Mouse (Mus musculus) testis, adult 2 months (tissue): ENCODE measurements around the gene Gba2. TPM values are rescaled to one million over a fixed set of nuclear protein-coding genes. Genes with fewer than 3 reads are reported as not detected.

ENCODE experiments used
- H3K27ac ChIP-seq: fragments of 200-500 bp; 2 replicates; pipeline ENCODE4 v1.5.1; 2012; ENCODE audit warnings: low read depth, low read length; ENCODE audit not compliant: control insufficient read depth, insufficient read depth
- H3K27me3 ChIP-seq: fragments of 200-500 bp; 2 replicates; pipeline ENCODE4 v1.6.1; 2012; ENCODE audit warnings: mild to moderate bottlenecking, low read length, moderate library complexity; ENCODE audit not compliant: control insufficient read depth, insufficient read depth
- H3K36me3 ChIP-seq: fragments of 200-500 bp; 2 replicates; pipeline ENCODE4 v1.6.1; 2012; ENCODE audit warnings: mild to moderate bottlenecking, low read length; ENCODE audit not compliant: control insufficient read depth, insufficient read depth
- H3K4me1 ChIP-seq: fragments of 200-500 bp; 2 replicates; pipeline ENCODE4 v1.6.1; 2012; ENCODE audit warnings: low read length; ENCODE audit not compliant: control insufficient read depth, insufficient read depth
- H3K4me3 ChIP-seq: fragments of 200-500 bp; 2 replicates; pipeline ENCODE4 v1.5.1; 2012; ENCODE audit warnings: low read depth, mild to moderate bottlenecking, low read length, moderate library complexity, mixed read lengths; ENCODE audit not compliant: control insufficient read depth
- CTCF ChIP-seq: fragments of 200-500 bp; IDR thresholded peaks from 2 replicates; pipeline ENCODE4 v1.5.1; 2012; ENCODE audit warnings: low read depth, mild to moderate bottlenecking, inconsistent platforms, low read length, moderate library complexity; ENCODE audit not compliant: control insufficient read depth, insufficient read depth, insufficient replicate concordance
- POLR2A ChIP-seq: fragments of 200-500 bp; IDR thresholded peaks from 2 replicates; pipeline ENCODE4 v1.6.1; 2012; ENCODE audit warnings: low read depth, mild to moderate bottlenecking, inconsistent platforms, low read length, moderate library complexity; ENCODE audit not compliant: control insufficient read depth
- polyA plus RNA-seq: library from polyadenylated mRNA; depleted of rRNA; stranded (reverse); fragments of >200 nt; gene quantifications from 2 replicates; pipeline ENCODE4 v1.2.3, GENCODE M21; 2012; rRNA removed

Gba2 gene
- polyA plus RNA-seq, 1 experiment, result 61.0 TPM

GRCm38 (mm10) chr4:43528487-43528886 lies 50.2 kb downstream of the Gba2 start:
- Histone ChIP-seq H3K36me3 (no peaks in the 10 kb centered on the region; the same call in 1 of the 2 replicates), H3K4me3 (no peak overlapping the region), H3K27me3 (peaks cover 2% of the 10 kb centered on the region; the same call in 1 of the 2 replicates), H3K4me1 (peaks cover 7% of the 10 kb centered on the region), H3K27ac (no peak overlapping the region)
- no peak for TF ChIP-seq POLR2A
- no peak for TF ChIP-seq CTCF

- TF ChIP-seq POLR2A (no peak), CTCF (peak; percentile 75; the same call in 1 of the 2 replicates)
- no peak overlapping the region for H3K4me3 ChIP-seq
- H3K27ac ChIP-seq, result no peak overlapping the region
- peaks cover 2% of the 10 kb centered on the region; the same call in 1 of the 2 replicates for H3K27me3 ChIP-seq
- H3K4me1 ChIP-seq, result peaks cover 12% of the 10 kb centered on the region
- H3K36me3 ChIP-seq, result no peaks in the 10 kb centered on the region
Observed at GRCm38 (mm10) chr4:43527880-43528279, 50.8 kb downstream of the Gba2 start.

GRCm38 (mm10) chr4:43519956-43520355 lies 58.7 kb downstream of the Gba2 start:
- no peak for TF ChIP-seq POLR2A
- no peak for TF ChIP-seq CTCF
- Histone ChIP-seq H3K27ac (no peak overlapping the region), H3K4me3 (no peak overlapping the region), H3K36me3 (no peaks in the 10 kb centered on the region), H3K4me1 (peaks cover 24% of the 10 kb centered on the region), H3K27me3 (peaks cover 2% of the 10 kb centered on the region; the same call in 1 of the 2 replicates)

GRCm38 (mm10) chr4:43519551-43519950 lies 59.1 kb downstream of the Gba2 start:
- Histone ChIP-seq H3K27me3 (peaks cover 2% of the 10 kb centered on the region; the same call in 1 of the 2 replicates), H3K4me1 (peaks cover 24% of the 10 kb centered on the region), H3K36me3 (no peaks in the 10 kb centered on the region), H3K4me3 (no peak overlapping the region), H3K27ac (no peak overlapping the region)
- TF ChIP-seq CTCF (no peak), POLR2A (no peak)

Other genes with a start within 250 kb of the Gba2 start
- 24.1 and 30.0 TPM in 2 replicates for gene Rusc2, start 196.9 kb downstream of the Gba2 start, polyA plus RNA-seq
- gene Fam166b, start 149.7 kb downstream of the Gba2 start, polyA plus RNA-seq, result 1.6 and 2.2 TPM in 2 replicates
- gene Tesk1, start 136.9 kb downstream of the Gba2 start, polyA plus RNA-seq, result 935 and 983 TPM in 2 replicates
- gene Cd72, start 124.2 kb downstream of the Gba2 start, polyA plus RNA-seq, result 0.34 and 0.63 TPM in 2 replicates
- not detected in 2 replicates for gene Sit1, start 95.1 kb downstream of the Gba2 start, polyA plus RNA-seq
- 33.5 and 46.6 TPM in 2 replicates for gene Ccdc107, start 86.0 kb downstream of the Gba2 start, polyA plus RNA-seq
- 26.6 and 27.3 TPM in 2 replicates for gene Arhgef39, start 79.2 kb downstream of the Gba2 start, polyA plus RNA-seq
- gene Car9, start 71.9 kb downstream of the Gba2 start, polyA plus RNA-seq, result 0.07 and 0.38 TPM in 2 replicates
- gene Tpm2, start 55.1 kb downstream of the Gba2 start, polyA plus RNA-seq, result 6.0 and 22.9 TPM in 2 replicates
- gene Creb3, start 16.5 kb downstream of the Gba2 start, polyA plus RNA-seq, result 27.9 and 35.0 TPM in 2 replicates
- 44.9 and 51.8 TPM in 2 replicates for gene Tln1, start 16.2 kb downstream of the Gba2 start, polyA plus RNA-seq
- gene Rgp1, start 158 bp downstream of the Gba2 start, polyA plus RNA-seq, result 36.8 and 37.6 TPM in 2 replicates
- gene Msmp, start 5.6 kb upstream of the Gba2 start, polyA plus RNA-seq, result 0.83 and 1.1 TPM in 2 replicates
- 2.6 and 4.0 TPM in 2 replicates for gene Npr2, start 53.1 kb upstream of the Gba2 start, polyA plus RNA-seq
- gene Spag8, start 74.7 kb upstream of the Gba2 start, polyA plus RNA-seq, result 112 and 124 TPM in 2 replicates
- gene Hint2, start 77.6 kb upstream of the Gba2 start, polyA plus RNA-seq, result 11.6 and 14.3 TPM in 2 replicates
- 55.7 and 59.7 TPM in 2 replicates for gene Tmem8b, start 90.1 kb upstream of the Gba2 start, polyA plus RNA-seq
- gene Fam221b, start 90.3 kb upstream of the Gba2 start, polyA plus RNA-seq, result 182 and 185 TPM in 2 replicates
- gene Olfr70, start 121.9 kb upstream of the Gba2 start, polyA plus RNA-seq, result not detected in 2 replicates
- gene Olfr71, start 131.4 kb upstream of the Gba2 start, polyA plus RNA-seq, result not detected in 2 replicates
- 0.62 and 0.73 TPM in 2 replicates for gene Hrct1, start 148.3 kb upstream of the Gba2 start, polyA plus RNA-seq
- 3.0 and 4.6 TPM in 2 replicates for gene Spaar, start 151.2 kb upstream of the Gba2 start, polyA plus RNA-seq
- not detected in 2 replicates for gene Olfr159, start 192.1 kb upstream of the Gba2 start, polyA plus RNA-seq
- gene Olfr156, start 245.0 kb upstream of the Gba2 start, polyA plus RNA-seq, result not detected in 2 replicates